Mouse (Mus musculus) embryonic facial prominence, embryonic 12.5 days (tissue): Measurements from ENCODE around the gene Speg. TPM values are rescaled to one million over a fixed set of nuclear protein-coding genes. Genes with fewer than 3 reads are reported as not detected.

ENCODE experiments used
- ATAC-seq: fragments of 200-750 bp; cut with Nextera tagmentation; 2 replicates; pipeline ENCODE4 v1.8.0; 2017; ENCODE audit not compliant: insufficient number of reproducible peaks, insufficient read depth, low FRiP score, low TSS enrichment
- H3K27ac ChIP-seq: fragments of 300-500 bp; sonication (generic); 2 replicates; pipeline ENCODE4 v1.5.1; 2016; ENCODE audit warnings: mild to moderate bottlenecking
- H3K27me3 ChIP-seq: fragments of 300-500 bp; sonication (generic); 2 replicates; pipeline ENCODE4 v1.6.1; 2016; ENCODE audit warnings: mild to moderate bottlenecking, moderate library complexity
- H3K36me3 ChIP-seq: fragments of 300-500 bp; sonication (generic); 2 replicates; pipeline ENCODE4 v1.6.1; 2016; ENCODE audit warnings: mild to moderate bottlenecking
- H3K4me1 ChIP-seq: fragments of 300-500 bp; sonication (generic); 2 replicates; pipeline ENCODE4 v1.6.1; 2016
- H3K4me2 ChIP-seq: fragments of 300-500 bp; sonication (generic); replicated peaks from 2 replicates; pipeline ENCODE4 v1.6.1; 2016; ENCODE audit warnings: mild to moderate bottlenecking, moderate library complexity
- H3K4me3 ChIP-seq: fragments of 300-500 bp; sonication (generic); 2 replicates; pipeline ENCODE4 v1.5.1; 2016; ENCODE audit warnings: mild to moderate bottlenecking
- H3K9ac ChIP-seq: fragments of 300-500 bp; sonication (generic); 2 replicates; pipeline ENCODE4 v1.6.1; 2016; ENCODE audit warnings: mild to moderate bottlenecking, moderate library complexity
- H3K9me3 ChIP-seq: fragments of 300-500 bp; sonication (generic); 2 replicates; pipeline ENCODE4 v1.6.1; 2016; ENCODE audit warnings: mild to moderate bottlenecking, moderate library complexity
- WGBS: fragments of 180-500 bp; shearing (Covaris S2); methylation state at CpG from one replicate; pipeline ENCODE4 v1.1.7; 2016; 5-methylcytosine and 5-hydroxymethylcytosine counted together
- polyA plus RNA-seq: library from polyadenylated mRNA; unstranded; fragments of >200 nt; fragmentation: Nextera tagmentation; extraction: Ambion mirVana; gene quantifications from 2 replicates; pipeline ENCODE4 v1.2.1, GENCODE M21; 2016

Gene Speg
- polyA plus RNA-seq, 1 experiment from 2014 or later = 26.7 TPM

DNA sequence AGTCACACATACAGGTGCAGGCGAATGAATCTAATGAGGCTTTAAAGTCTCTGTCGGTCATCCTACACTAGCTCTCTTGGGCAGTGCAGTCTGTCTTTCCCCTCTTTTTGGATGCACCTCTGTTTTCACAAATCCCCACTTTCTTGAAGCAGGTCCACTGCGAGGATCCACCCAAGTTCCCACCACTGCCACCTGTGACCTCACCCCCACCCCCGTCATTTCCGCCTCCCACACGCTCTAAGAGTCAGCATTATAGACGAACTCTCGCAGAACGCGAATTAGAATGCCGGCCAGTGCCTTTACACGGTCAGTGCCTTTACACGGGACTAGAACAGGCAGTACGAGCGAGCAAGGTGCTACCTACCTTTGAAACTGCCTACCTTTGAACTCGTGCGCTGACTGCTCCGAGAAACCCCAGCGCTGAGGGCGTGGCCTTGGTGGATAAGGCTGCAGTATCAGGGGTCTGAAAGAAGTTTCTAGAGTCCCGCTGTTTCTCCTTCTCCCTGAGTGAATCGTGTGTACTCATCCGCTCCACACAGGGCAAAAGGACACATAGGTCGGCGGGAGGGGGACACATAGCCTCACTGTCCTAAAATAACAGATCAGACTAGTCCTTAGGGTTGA, 5.6 kb upstream of the Speg start:
- no peaks in the 10 kb centered on the region for H3K36me3 ChIP-seq
- H3K9me3 ChIP-seq = no peaks in the 10 kb centered on the region
- ATAC-seq = no peak
- no peak overlapping the region for H3K27ac ChIP-seq
- no peak overlapping the region for H3K4me3 ChIP-seq
- no peak overlapping the region for H3K9ac ChIP-seq
- no peak overlapping the region for H3K4me2 ChIP-seq
- 49% methylated on average over 25 of the region's 25 CpGs for WGBS
- H3K27me3 ChIP-seq = peaks cover 2% of the 10 kb centered on the region; the same call in 1 of the 2 replicates
- H3K4me1 ChIP-seq = peaks cover 2% of the 10 kb centered on the region

DNA sequence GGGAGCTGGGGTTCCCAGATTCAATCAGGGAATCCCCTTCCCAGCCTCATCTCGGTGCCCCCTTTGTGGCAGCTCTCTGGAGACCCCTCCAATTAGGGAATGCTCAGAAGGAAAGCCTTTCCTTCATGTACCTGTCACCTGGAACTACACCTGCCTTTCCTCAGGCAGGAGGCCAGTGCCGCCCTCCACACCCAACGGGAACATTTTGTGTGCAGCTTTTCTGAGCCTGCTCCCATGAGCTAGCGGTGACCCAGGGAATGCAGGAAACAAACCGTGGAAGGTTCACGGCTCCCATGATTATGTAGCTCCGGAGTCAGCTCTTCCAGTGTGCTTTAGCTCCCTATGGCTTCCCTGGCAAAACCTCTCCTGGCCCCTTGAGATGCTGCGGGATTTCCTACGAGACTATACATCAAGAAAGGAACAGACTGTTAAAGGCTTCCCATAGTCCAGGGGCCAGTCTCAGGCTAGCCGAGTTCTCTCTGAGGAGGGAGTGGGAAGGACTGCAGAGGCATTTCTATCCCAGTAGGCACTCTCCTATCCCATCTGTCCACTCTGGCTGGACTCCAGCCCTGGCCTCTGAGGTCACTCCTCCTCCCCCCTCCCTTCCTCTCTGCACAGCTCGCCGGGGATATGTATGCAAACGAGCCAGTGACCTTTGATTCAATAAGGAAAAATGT, 5.0 kb upstream of the Speg start:
- no peaks in the 10 kb centered on the region for H3K36me3 ChIP-seq
- no peak overlapping the region for H3K4me3 ChIP-seq
- no peak for ATAC-seq
- H3K9ac ChIP-seq = no peak overlapping the region
- no peak overlapping the region for H3K4me2 ChIP-seq
- 34% methylated on average over 13 of the region's 13 CpGs for WGBS
- H3K4me1 ChIP-seq = peaks cover 9% of the 10 kb centered on the region
- peaks cover 5% of the 10 kb centered on the region; the same call in 1 of the 2 replicates for H3K27me3 ChIP-seq
- no peak overlapping the region for H3K27ac ChIP-seq
- no peaks in the 10 kb centered on the region for H3K9me3 ChIP-seq

DNA sequence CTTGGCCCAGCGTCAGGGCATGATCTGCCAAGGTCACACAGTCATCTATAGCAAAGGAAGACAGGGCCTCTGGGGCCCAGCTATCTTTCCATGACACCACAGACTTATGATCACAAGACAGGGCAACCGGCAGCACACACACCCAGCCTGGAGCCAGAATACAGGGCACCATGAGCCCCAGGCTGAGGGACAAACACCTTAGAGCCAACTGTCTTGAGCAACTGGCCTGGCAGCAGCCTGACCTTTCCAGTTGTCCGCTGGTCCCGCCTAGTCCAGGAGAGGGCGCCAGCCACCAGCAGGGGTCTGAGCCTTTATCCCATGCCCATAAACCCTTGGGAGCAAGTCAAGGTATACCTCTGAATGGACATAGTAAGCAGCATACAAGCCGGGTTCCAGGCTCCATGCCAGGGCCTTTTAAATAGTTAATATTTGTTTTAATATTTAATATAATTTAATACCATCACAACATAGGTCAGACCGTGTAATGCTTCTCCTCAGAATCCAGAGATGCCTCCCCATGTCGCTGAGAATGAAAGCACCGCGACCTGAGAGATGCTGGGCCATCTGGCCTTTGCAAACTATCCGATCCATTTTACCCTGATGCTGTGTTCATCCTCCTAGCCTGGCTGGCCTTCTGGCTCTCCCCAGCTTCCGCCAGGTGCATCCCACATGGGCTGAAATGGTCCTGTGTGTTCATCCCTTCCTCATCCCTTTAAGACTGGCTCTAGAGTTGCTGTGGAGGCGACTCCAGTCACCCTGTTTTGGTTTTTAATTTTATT, 3.6 kb upstream of the Speg start:
- ATAC-seq = no peak
- no peak overlapping the region for H3K4me2 ChIP-seq
- no peak overlapping the region for H3K9ac ChIP-seq
- no peaks in the 10 kb centered on the region for H3K9me3 ChIP-seq
- H3K4me1 ChIP-seq = peaks cover 16% of the 10 kb centered on the region
- WGBS = 55% methylated on average over 13 of the region's 13 CpGs
- no peak overlapping the region for H3K27ac ChIP-seq
- no peaks in the 10 kb centered on the region for H3K36me3 ChIP-seq
- H3K27me3 ChIP-seq = peaks cover 7% of the 10 kb centered on the region; the same call in 1 of the 2 replicates
- no peak overlapping the region for H3K4me3 ChIP-seq

DNA sequence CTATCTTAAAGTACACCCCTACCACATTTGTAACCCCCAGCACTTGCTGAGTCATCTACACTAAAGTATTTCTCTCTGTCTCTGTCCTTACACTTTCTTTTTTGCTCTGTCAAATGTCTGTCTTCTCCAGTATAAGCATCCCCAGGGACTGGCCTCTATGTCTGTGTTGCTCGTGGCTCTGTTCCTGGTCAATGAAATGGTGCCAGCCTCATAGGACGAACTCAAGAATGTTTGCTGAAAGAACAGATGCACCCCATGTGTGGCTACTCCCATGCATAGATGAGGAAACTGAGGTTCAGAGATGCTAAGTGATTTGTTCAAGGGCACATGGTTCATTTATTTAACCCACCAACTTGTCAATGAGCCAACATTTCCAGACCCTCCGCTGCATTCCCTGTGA, 2.6 kb upstream of the Speg start:
- H3K27me3 ChIP-seq = peaks cover 7% of the 10 kb centered on the region; the same call in 1 of the 2 replicates
- no peaks in the 10 kb centered on the region for H3K36me3 ChIP-seq
- peaks cover 16% of the 10 kb centered on the region for H3K4me1 ChIP-seq
- no peak overlapping the region for H3K4me3 ChIP-seq
- WGBS = 82% methylated on average over 3 of the region's 3 CpGs
- no peak overlapping the region for H3K9ac ChIP-seq
- H3K9me3 ChIP-seq = no peaks in the 10 kb centered on the region
- H3K4me2 ChIP-seq = no peak overlapping the region
- ATAC-seq = no peak
- H3K27ac ChIP-seq = no peak overlapping the region

DNA sequence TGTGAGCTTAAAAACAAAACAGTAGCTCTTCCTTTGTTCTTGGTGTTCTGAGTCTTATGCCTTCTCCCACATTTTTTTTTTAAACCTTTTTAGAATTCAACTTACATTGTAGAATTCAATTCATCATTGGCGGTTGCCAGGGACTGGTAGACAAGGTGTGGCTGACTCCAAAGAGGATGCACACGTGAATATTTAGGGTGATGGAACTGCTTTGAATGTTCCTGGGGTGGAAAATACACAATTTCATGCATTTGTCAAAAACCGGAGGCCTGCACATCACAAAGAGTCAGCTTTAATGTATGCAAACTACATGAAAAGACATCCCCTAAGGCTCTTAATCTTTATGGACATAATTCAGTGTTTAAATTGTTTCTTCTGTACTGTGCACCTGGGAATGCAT, 1.8 kb upstream of the Speg start:
- Histone ChIP-seq H3K9me3 (no peaks in the 10 kb centered on the region), H3K4me2 (no peak overlapping the region), H3K36me3 (no peaks in the 10 kb centered on the region), H3K4me3 (no peak overlapping the region), H3K4me1 (peaks cover 16% of the 10 kb centered on the region), H3K27ac (no peak overlapping the region), H3K27me3 (peaks cover 7% of the 10 kb centered on the region; the same call in 1 of the 2 replicates), H3K9ac (no peak overlapping the region)
- ATAC-seq = no peak
- WGBS = 63% methylated on average over 3 of the region's 3 CpGs

DNA sequence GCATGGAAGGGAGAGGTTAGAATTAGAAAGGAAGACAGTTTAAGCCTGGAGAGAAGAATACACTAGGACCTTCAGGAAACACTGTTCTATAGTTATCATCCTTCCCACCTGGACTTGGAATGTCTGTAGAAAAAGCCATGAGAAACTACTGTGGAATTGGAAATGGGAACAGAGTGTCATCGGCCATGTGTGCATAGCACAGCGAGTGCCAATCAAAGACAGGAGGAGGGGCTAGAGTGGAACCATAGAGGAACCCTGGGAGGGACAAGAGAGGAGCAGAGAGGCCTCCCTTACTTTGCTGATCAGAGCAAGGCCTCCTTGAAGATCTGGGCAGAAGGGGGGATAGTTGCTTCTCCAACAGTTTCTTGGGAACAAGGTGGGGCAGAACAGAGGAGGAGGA, 4.1 kb downstream of the Speg start:
- Histone ChIP-seq H3K27ac (no peak overlapping the region), H3K4me2 (no peak overlapping the region), H3K9ac (no peak overlapping the region), H3K36me3 (no peaks in the 10 kb centered on the region), H3K4me3 (no peak overlapping the region), H3K4me1 (peaks cover 37% of the 10 kb centered on the region), H3K27me3 (peaks cover 7% of the 10 kb centered on the region; the same call in 1 of the 2 replicates), H3K9me3 (no peaks in the 10 kb centered on the region)
- WGBS = 74% methylated on average over 2 of the region's 2 CpGs
- no peak for ATAC-seq

DNA sequence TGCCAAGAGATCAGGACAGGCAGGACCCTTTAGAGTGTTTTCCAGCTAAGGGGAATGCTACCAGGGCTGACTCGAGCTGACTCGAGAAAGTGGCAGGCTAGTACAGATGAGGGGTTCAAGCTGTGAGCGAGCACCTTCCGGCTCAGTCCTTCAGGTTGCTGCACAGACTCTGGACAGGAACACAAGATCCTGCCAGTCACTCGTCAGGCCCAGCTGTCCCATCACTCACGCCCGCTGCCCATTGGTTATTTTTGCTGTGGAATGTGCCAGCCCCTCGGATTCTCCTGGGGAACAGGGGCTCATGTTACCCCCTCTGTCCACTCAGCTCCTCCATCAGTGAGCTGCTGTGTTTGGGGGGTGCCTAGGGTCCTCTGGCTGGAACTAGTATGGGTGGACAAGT, 4.8 kb downstream of the Speg start:
- Histone ChIP-seq H3K4me1 (peaks cover 36% of the 10 kb centered on the region), H3K27me3 (0 out of 2 replicates have a peak, but pooled peaks cover 3% of the 10 kb centered on the region), H3K27ac (no peak overlapping the region)

DNA sequence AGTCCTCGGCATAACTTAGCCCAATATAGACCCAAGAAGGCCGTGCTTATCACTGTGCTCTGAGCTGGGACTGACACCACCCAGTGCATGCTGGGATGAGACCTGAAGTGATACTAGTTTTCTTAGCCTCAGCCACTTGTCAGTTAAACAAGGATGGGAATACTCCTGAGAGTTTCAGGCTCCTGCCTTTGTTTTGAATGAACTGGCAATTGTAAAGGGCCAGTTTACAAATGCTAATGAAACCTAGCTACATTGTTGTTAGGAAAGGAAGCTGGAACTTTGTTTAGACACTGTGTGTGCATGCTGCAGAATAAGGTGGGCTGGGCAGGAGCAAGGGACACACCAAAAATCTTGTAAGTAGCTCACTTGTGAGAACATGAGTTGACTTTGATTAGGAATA, 5.9 kb downstream of the Speg start:
- Histone ChIP-seq H3K4me1 (peaks cover 36% of the 10 kb centered on the region), H3K27me3 (peaks cover 6% of the 10 kb centered on the region), H3K9ac (0 out of 2 replicates have a peak overlapping the region, but pooled peaks have one; percentile 79), H3K36me3 (0 out of 2 replicates have a peak, but pooled peaks cover 4% of the 10 kb centered on the region), H3K4me3 (0 out of 2 replicates have a peak overlapping the region, but pooled peaks have one; percentile 81), H3K4me2 (no peak overlapping the region), H3K9me3 (no peaks in the 10 kb centered on the region), H3K27ac (0 out of 2 replicates have a peak overlapping the region, but pooled peaks have one; percentile 83)
- WGBS = 43% methylated on average over 2 of the region's 2 CpGs
- ATAC-seq = no peak

More for the DNA sequence above, 4.8 kb downstream of the Speg start:
- ATAC-seq = no peak
- H3K4me2 ChIP-seq = no peak overlapping the region
- no peaks in the 10 kb centered on the region for H3K9me3 ChIP-seq
- no peak overlapping the region for H3K9ac ChIP-seq
- WGBS = 53% methylated on average over 8 of the region's 8 CpGs
- no peak overlapping the region for H3K4me3 ChIP-seq
- 0 out of 2 replicates have a peak, but pooled peaks cover 4% of the 10 kb centered on the region for H3K36me3 ChIP-seq

DNA sequence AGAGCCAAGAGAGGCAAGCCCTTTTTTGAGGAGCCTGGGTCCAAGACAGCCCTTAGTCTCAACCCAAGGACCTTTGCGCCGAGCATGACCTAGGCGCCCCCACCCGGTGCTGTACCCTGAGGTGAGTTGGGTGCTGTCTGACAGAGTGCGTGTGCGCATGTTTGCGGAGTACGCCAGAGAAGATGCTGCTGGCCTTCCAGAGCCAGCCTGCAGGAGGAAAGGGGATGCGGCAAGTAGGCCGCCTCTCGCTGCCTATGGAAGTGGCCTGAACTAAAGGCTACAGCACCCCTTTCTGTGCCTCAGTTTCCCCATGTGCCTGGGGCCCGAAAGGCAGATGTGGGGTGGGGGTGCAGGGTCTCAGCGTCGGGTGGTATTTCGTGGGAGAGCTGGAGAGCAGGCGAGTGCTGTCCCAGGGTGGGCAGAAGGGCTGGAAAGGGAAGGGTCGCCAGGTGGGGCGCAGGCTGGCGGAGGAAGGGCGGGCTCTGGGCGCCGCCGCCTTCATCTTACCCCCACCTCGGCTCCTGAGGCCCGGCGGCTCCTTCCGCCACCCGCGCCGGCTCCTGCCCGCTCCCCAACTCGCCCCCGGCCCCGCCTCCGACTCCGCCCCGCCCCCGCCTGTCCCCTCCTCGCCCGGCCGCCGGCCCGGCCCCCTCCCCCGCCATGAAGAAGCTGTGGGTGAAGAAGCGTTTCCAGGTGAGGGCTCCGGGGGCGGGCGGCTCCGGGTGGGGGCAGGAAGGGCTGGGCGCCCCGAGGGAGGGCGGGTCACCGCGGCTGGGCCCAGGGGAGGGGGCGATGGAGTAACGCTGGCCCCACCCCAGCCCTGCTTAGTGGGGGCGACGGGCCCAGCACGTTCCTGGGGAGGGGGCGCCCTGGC, 6.6 kb downstream of the Speg start:
- Histone ChIP-seq H3K4me2 (peak overlapping the region; percentile 92), H3K4me3 (peak overlapping the region; percentile 81), H3K27me3 (peaks cover 12% of the 10 kb centered on the region), H3K36me3 (0 out of 2 replicates have a peak, but pooled peaks cover 4% of the 10 kb centered on the region), H3K4me1 (peaks cover 39% of the 10 kb centered on the region), H3K9ac (peak overlapping the region; percentile 79), H3K27ac (peak overlapping the region; percentile 83), H3K9me3 (no peaks in the 10 kb centered on the region)
- ATAC-seq = 0 out of 2 replicates have a peak, but pooled peaks have one; percentile 24
- WGBS = 3% methylated on average over 40 of the region's 60 CpGs

DNA sequence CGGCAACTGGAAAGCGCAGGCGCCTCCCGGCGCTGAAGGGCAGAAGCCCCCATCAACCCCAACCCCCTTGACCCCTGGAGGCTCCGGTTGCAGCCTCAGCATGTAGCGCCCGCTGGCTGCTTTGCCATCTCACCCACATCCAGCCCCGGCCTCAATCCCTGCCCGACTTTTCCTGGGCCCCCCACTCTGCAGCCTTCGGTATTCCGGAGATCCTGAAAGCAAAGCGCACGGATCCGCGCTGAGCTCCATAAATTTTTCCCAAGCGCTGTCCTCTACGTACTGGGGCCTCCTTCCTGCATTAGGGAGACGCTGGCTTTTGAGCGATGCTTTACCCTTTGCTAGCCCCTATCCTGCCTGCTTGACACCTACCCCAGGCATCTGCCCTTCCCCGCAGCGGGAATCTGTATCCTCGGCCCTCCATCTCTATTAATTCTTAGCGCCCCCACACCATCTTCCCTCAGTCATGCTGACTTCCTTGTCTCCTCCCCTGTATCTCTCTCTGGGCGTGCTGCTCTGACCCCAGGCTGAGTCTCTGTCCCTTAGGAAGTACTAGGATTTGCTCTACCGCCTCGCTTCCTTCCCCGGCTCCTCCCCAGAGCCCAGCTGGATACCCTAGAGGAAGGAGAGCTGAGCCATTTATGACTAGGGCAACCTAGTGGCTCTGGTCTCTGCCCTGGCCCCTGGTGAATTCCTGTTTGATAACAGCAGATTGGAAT, 7.4 kb downstream of the Speg start:
- ATAC-seq = no peak
- WGBS = 1% methylated on average over 28 of the region's 28 CpGs
- H3K27ac ChIP-seq = peak overlapping the region; percentile 83

More for the DNA sequence above, 7.4 kb downstream of the Speg start:
- Histone ChIP-seq H3K4me3 (peak overlapping the region; percentile 81), H3K4me1 (peaks cover 44% of the 10 kb centered on the region), H3K9me3 (no peaks in the 10 kb centered on the region), H3K4me2 (peak overlapping the region; percentile 92), H3K36me3 (0 out of 2 replicates have a peak, but pooled peaks cover 4% of the 10 kb centered on the region), H3K27me3 (peaks cover 20% of the 10 kb centered on the region), H3K9ac (peak overlapping the region; percentile 79)
